In the genomic region with DNA sequence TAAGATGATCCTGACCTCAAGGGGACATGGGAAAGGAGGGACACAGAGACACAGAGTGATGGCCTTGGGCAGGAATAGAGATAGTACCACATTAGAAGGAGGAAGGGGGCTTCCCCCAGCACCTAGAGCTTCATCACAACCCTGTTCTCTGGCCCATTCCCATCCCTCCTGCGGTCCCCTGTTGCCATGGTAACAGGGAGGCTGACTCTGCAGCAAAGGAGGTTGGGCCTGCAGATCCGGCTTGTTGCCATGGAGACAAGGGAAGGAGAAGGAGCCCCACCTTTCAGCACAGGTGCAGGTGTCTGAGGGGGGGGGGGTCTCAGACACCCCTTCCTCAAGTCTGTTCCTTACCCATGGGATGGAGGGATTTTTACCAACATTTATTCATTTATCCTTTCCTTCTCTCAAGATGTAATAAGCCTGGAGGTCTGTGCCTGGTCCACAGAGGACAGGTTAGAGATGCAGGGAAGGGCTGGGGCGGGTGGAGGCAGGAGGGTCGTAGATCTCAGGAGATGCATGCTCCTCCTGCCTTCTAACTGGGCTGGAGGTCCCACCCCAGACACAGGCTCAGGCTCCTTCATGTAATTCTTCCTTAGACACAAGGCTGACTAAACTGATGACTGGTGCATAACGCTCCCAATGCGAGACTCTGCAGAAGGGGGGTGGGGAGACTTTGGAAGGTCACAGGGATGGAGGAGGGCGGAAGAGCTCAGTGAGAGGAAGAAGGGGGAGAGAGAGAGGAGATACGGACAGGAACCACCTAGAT, we compare ENCODE assay signal across 9 mouse cellular contexts. TPM values are rescaled to one million over a fixed set of nuclear protein-coding genes. Genes with fewer than 3 reads are reported as not detected.
DNase-seq lines count a peak whose midpoint lies in the region; ATAC-seq lines count a peak whose summit lies in the region.
"Had no signal": no experiment of that assay in that cellular context is flagged by ENCODE, and none has a peak within 500 bp of the region (broad histone marks: within the 10 kb centered on the region; RNA-seq: fewer than 3 reads in every experiment).

No protein-coding gene starts in this region.

- H3K27ac ChIP-seq in hindbrain, embryonic 16.5 days (ENCODE audit: low read depth, low read length) = peak overlapping the region; percentile 97
- peak overlapping the region; percentile 98 for H3K27ac ChIP-seq in midbrain, embryonic 15.5 days
- no peak overlapping the region for H3K27ac ChIP-seq in limb, embryonic 10.5 days
- H3K27ac ChIP-seq: embryonic facial prominence, embryonic 15.5 days had no signal

- H3K27me3 ChIP-seq in hindbrain, embryonic 16.5 days (replicated peaks; ENCODE audit: control insufficient read depth, insufficient read depth, low read length) = no peaks in the 10 kb centered on the region
- 0 out of 2 replicates have a peak, but pooled peaks cover 7% of the 10 kb centered on the region for H3K27me3 ChIP-seq in midbrain, embryonic 15.5 days (replicated peaks)
- peaks cover 100% of the 10 kb centered on the region for H3K27me3 ChIP-seq in limb, embryonic 10.5 days (ENCODE audit: low read depth, poor library complexity, severe bottlenecking)

- H3K4me1 ChIP-seq in hindbrain, embryonic 16.5 days (ENCODE audit: control insufficient read depth, insufficient read depth, low read depth, low read length) = peaks cover 58% of the 10 kb centered on the region
- H3K4me1 ChIP-seq in midbrain, embryonic 15.5 days = peaks cover 66% of the 10 kb centered on the region
- peaks cover 41% of the 10 kb centered on the region for H3K4me1 ChIP-seq in limb, embryonic 10.5 days

- peak; percentile 44 for ATAC-seq in hindbrain, embryonic 16.5 days
- ATAC-seq in midbrain, embryonic 15.5 days (replicated peaks) = peak; percentile 50

- H3K4me2 ChIP-seq in hindbrain, embryonic 16.5 days (ENCODE audit: low read length) = peak overlapping the region; percentile 65
- H3K4me2 ChIP-seq in midbrain, embryonic 15.5 days = peak overlapping the region; percentile 53
- H3K4me2 ChIP-seq: embryonic facial prominence, embryonic 15.5 days had no signal

- 17% methylated on average over 8 of the region's 8 CpGs for WGBS in hindbrain, embryonic 16.5 days
- 9% methylated on average over 8 of the region's 8 CpGs for WGBS in midbrain, embryonic 15.5 days
- 26% methylated on average over 8 of the region's 8 CpGs for WGBS in limb, embryonic 10.5 days

- H3K4me3 ChIP-seq in hindbrain, embryonic 16.5 days (ENCODE audit: low read length) = peak overlapping the region; percentile 33
- peak overlapping the region; percentile 28 for H3K4me3 ChIP-seq in midbrain, embryonic 15.5 days
- H3K4me3 ChIP-seq in limb, embryonic 10.5 days = no peak overlapping the region
- H3K4me3 ChIP-seq: embryonic facial prominence, embryonic 15.5 days had no signal

- H3K36me3 ChIP-seq in hindbrain, embryonic 16.5 days (ENCODE audit: control insufficient read depth, insufficient read depth, low read length) = peaks cover 7% of the 10 kb centered on the region; the same call in 1 of the 2 replicates
- no peaks in the 10 kb centered on the region for H3K36me3 ChIP-seq in midbrain, embryonic 15.5 days (replicated peaks)
- peaks cover 7% of the 10 kb centered on the region; the same call in 1 of the 2 replicates for H3K36me3 ChIP-seq in limb, embryonic 10.5 days
- H3K36me3 ChIP-seq: embryonic facial prominence, embryonic 15.5 days had no signal

- H3K9me3 ChIP-seq in hindbrain, embryonic 16.5 days (ENCODE audit: control insufficient read depth, low read length) = no peaks in the 10 kb centered on the region
- H3K9me3 ChIP-seq in midbrain, embryonic 15.5 days = no peaks in the 10 kb centered on the region
- H3K9me3 ChIP-seq in limb, embryonic 10.5 days (replicated peaks) = no peaks in the 10 kb centered on the region
- H3K9me3 ChIP-seq: embryonic facial prominence, embryonic 15.5 days had no signal

- peak overlapping the region; percentile 64 for H3K9ac ChIP-seq in hindbrain, embryonic 16.5 days (ENCODE audit: low read depth, low read length)
- peak overlapping the region; percentile 45 for H3K9ac ChIP-seq in midbrain, embryonic 15.5 days
- H3K9ac ChIP-seq: embryonic facial prominence, embryonic 15.5 days had no signal

- DNase-seq in MN1 (ENCODE audit: low spot score) = peak; percentile 64
- DNase-seq in cerebellum, postnatal 14 days = peak; percentile 94 to 95
- DNase-seq in spleen, postnatal 10 days (ENCODE audit: low spot score in 2 of 2) = no peak
- no peak for DNase-seq in limb, embryonic 10.5 days (ENCODE audit: low spot score)
- no peak for DNase-seq in kidney, postnatal 14 days
- no peak for DNase-seq in adrenal gland, postnatal 25 days

RNA-seq across cellular contexts. Expression of gene Atp1a3, which starts 2.0 kb away (rescaled TPM):
- 678 and 702 TPM in 2 replicates for polyA plus RNA-seq in hindbrain, embryonic 16.5 days (2015; fragmentation: Nextera tagmentation; extraction: Ambion mirVana)
- 405 and 430 TPM in 2 replicates for polyA plus RNA-seq in midbrain, embryonic 15.5 days (2015; fragmentation: Nextera tagmentation; extraction: Ambion mirVana)
- polyA plus RNA-seq in limb, embryonic 10.5 days (2016; fragmentation: Nextera tagmentation; extraction: Ambion mirVana) = 0.05 and 0.15 TPM in 2 replicates
- 84.1 and 110 TPM in 2 replicates for total RNA-seq in adrenal gland, postnatal 25 days (2021)

RNA-seq across cellular contexts. Expression of gene Rabac1, which starts 35.2 kb away (rescaled TPM):
- 345 and 404 TPM in 2 replicates for polyA plus RNA-seq in hindbrain, embryonic 16.5 days (2015; fragmentation: Nextera tagmentation; extraction: Ambion mirVana)
- polyA plus RNA-seq in midbrain, embryonic 15.5 days (2015; fragmentation: Nextera tagmentation; extraction: Ambion mirVana) = 275 and 289 TPM in 2 replicates
- polyA plus RNA-seq in limb, embryonic 10.5 days (2016; fragmentation: Nextera tagmentation; extraction: Ambion mirVana) = 57.5 and 57.8 TPM in 2 replicates
- total RNA-seq in adrenal gland, postnatal 25 days (2021) = 244 and 300 TPM in 2 replicates

Comparison
In these comparisons a context has a peak if more than half of its experiments do, and no peak if none do; other contexts are left out.
1. DNase-seq: peak in MN1 (single experiment) and cerebellum, postnatal 14 days (2 of 2); none in spleen, postnatal 10 days (0 of 2), limb, embryonic 10.5 days (single experiment), kidney, postnatal 14 days (single experiment) and adrenal gland, postnatal 25 days (single experiment).
2. RNA of gene Atp1a3, which starts 2.0 kb away (polyA plus RNA-seq): 678 to 702 TPM in hindbrain, embryonic 16.5 days and 405 to 430 TPM in midbrain, embryonic 15.5 days; 0.05 to 0.15 TPM in limb, embryonic 10.5 days; every median in the first group is over 100 times any median in the second.